Mouse (Mus musculus) C2C12 (cell line): Measurements from ENCODE around the gene Slc35b2.

ENCODE experiments used
- CTCF ChIP-seq: IDR thresholded peaks from one replicate; pipeline ENCODE4 v1.5.1; 2011; ENCODE audit not compliant: control insufficient read depth, insufficient read depth, insufficient read length
- FOSL1 ChIP-seq: IDR thresholded peaks from one replicate; pipeline ENCODE4 v1.8.0; 2011; ENCODE audit warnings: mild to moderate bottlenecking, low read length; ENCODE audit not compliant: poor library complexity, insufficient read depth, severe bottlenecking
- MAX ChIP-seq: IDR thresholded peaks from one replicate; pipeline ENCODE4 v1.6.1; 2011; ENCODE audit warnings: mild to moderate bottlenecking, control low read depth
- MYOG ChIP-seq: IDR thresholded peaks from one replicate; pipeline ENCODE4 v1.6.1; 2011; ENCODE audit not compliant: control insufficient read depth, insufficient read length; ENCODE audit errors: extremely low read depth
- USF1 ChIP-seq: IDR thresholded peaks from one replicate; pipeline ENCODE4 v1.6.1; 2011; ENCODE audit warnings: low read depth, mild to moderate bottlenecking, control low read depth, moderate library complexity

DNA sequence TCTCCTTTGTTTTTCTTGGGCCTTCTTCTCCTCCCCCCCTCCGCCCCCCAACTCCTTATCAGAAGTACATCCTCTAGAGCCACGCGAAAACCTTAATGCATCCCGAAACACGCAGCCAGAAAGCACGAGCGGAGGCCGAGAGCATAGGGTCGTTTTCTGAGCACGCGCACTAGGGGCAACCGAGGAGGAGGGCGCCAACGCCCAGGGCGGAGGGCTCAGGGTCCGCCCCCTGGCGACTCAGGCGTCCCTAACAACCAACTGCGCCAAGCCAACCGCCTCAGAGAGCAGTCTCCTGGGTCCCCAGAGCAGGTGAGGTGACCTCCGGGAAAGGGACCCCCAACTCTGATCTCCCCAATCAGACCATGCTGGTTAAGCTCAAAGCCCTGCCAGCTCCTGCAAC is 40.4 kb upstream of the Slc35b2 start, which contains the start of gene Tcte1:
- TF ChIP-seq CTCF, result no peak
- no peak for TF ChIP-seq FOSL1
- TF ChIP-seq MAX, result no peak
- TF ChIP-seq USF1, result no peak
- no peak for TF ChIP-seq MYOG
